Mouse (Mus musculus): Measurements from ENCODE around the gene Gprc5b. TPM values are rescaled to one million over a fixed set of nuclear protein-coding genes. Genes with fewer than 3 reads are reported as not detected.

Gene Gprc5b
- polyA plus RNA-seq, 1 experiment from 2014 or later = 1.5 TPM

DNA sequence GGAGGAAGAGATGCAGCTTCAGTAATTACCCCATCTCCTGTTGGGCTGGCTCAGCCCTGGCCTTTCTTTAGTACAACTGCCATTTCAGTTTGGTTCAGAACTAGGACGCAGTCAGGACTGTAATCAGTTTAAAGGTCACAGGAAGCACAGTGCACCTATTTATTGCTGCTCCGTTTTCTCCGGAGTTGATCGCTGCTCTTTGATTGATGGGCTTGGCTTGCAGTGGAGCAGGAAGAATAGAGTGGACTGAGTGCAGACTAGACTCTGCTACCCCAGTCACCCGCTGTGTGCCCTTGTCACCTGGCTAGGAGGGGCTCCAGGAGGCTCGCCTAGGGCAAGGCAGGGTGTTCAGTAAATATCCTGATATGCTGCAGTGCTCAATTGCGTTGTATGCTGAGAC, 51.8 kb downstream of the Gprc5b start:
- Histone ChIP-seq H3K9me3 (ENCODE audit: control insufficient read depth, low read length) (no peaks in the 10 kb centered on the region), H3K9ac (ENCODE audit: low read length) (no peak overlapping the region), H3K4me3 (ENCODE audit: low read depth, low read length) (no peak overlapping the region), H3K27ac (replicated peaks) (no peak overlapping the region; the same call in 1 of the 2 replicates), H3K36me3 (ENCODE audit: control insufficient read depth, insufficient read depth, low read length) (no peaks in the 10 kb centered on the region), H3K27me3 (ENCODE audit: control insufficient read depth, insufficient read depth, low read length) (no peaks in the 10 kb centered on the region), H3K4me2 (replicated peaks; ENCODE audit: low read depth) (no peak overlapping the region), H3K4me1 (replicated peaks; ENCODE audit: control insufficient read depth, insufficient read depth) (no peaks in the 10 kb centered on the region)
- 27% methylated on average over 7 of the region's 7 CpGs for WGBS
- TF ChIP-seq CTCF (IDR thresholded peaks at IDR 0.05; ENCODE audit: low read depth) (no peak), EP300 (optimal IDR thresholded peaks at IDR 0.05) (no peak)
- DNase-seq (ENCODE audit: low spot score) (peak; percentile 26), ATAC-seq (ENCODE audit: low FRiP score, low TSS enrichment) (peak; percentile 83; the same call in 1 of the 2 replicates)

DNA sequence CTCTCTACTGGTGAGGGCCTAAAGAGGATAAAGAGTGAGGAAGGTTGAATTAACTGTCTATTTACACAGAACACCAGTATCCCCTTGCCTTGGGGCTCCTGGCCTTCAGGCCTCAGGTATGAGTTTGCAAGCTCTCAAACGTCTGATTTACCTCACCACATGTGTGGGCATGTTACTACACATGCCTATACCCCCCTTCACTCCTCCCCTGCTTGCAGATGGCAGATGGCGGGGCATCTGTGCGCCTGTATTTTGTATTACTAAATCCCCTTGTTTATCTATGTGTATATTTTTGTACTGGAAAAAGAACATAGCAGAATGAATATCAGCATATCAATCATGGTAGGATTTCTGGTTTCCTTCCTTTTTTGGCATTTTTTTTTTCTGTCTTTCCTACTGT, 52.7 kb downstream of the Gprc5b start:
- WGBS = 52% methylated on average over 3 of the region's 3 CpGs
- no peaks in the 10 kb centered on the region for H3K9me3 ChIP-seq (ENCODE audit: control insufficient read depth, low read length)
- H3K27ac ChIP-seq (replicated peaks) = 0 out of 2 replicates have a peak overlapping the region, but pooled peaks have one; percentile 1
- H3K9ac ChIP-seq (ENCODE audit: low read length) = no peak overlapping the region
- no peaks in the 10 kb centered on the region for H3K4me1 ChIP-seq (replicated peaks; ENCODE audit: control insufficient read depth, insufficient read depth)
- DNase-seq (ENCODE audit: low spot score) = no peak
- H3K4me2 ChIP-seq (replicated peaks; ENCODE audit: low read depth) = no peak overlapping the region
- no peak for ATAC-seq (ENCODE audit: low FRiP score, low TSS enrichment)
- no peaks in the 10 kb centered on the region for H3K27me3 ChIP-seq (ENCODE audit: control insufficient read depth, insufficient read depth, low read length)
- H3K4me3 ChIP-seq (ENCODE audit: low read depth, low read length) = no peak overlapping the region
- no peaks in the 10 kb centered on the region for H3K36me3 ChIP-seq (ENCODE audit: control insufficient read depth, insufficient read depth, low read length)
- no peak for TF ChIP-seq EP300 (optimal IDR thresholded peaks at IDR 0.05)
- TF ChIP-seq CTCF (IDR thresholded peaks at IDR 0.05; ENCODE audit: low read depth) = no peak

DNA sequence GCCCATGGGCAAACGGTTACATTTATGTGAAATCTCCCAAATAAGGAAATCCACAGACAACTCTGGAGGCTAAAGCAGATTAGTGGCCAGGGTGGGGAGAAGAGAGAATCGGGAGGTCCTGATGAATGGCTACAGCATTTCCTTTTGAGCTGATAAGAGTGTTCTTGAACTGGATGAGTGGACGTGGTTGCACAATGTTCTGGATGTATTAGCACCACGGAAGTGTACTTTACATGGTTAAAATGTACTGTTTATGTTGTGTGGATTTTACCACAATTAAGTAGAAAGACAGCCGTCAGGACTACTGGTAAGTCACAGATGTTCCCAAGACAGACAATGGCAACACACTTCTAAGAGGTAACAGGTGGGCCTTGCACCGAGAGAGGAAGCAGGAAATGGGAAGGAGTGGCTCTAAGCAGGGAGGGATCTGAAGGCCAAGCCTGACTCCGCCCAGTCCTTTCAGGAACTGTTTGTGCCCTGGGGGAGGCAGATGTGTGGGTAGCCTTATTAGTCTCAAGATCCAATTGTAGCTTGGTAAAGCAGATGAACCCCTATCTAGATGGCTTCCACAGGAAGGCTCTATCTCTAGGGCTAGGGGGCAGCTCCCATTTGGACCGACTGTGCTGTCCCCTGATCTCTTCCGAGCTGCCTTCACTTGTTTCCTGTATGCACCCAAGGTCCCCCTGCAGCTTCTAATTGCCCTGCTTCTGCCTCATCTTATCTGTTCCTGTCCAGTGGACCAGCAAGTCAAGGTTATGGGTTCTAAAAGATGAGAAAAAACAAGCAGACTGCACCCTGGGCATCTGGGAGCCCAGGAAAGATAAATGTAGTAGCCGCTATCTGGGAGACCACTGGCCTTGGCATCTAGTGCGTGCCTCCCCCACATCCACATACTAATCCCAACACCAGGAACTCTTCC, 57.3 kb downstream of the Gprc5b start:
- H3K4me1 ChIP-seq (replicated peaks; ENCODE audit: control insufficient read depth, insufficient read depth) = no peaks in the 10 kb centered on the region
- H3K36me3 ChIP-seq (ENCODE audit: control insufficient read depth, insufficient read depth, low read length) = no peaks in the 10 kb centered on the region
- no peak overlapping the region; the same call in 1 of the 2 replicates for H3K27ac ChIP-seq (replicated peaks)
- H3K4me3 ChIP-seq (ENCODE audit: low read depth, low read length) = no peak overlapping the region
- 57% methylated on average over 11 of the region's 11 CpGs for WGBS
- ATAC-seq (ENCODE audit: low FRiP score, low TSS enrichment) (peak; percentile 71), DNase-seq (ENCODE audit: low spot score) (peak; percentile 48)
- H3K4me2 ChIP-seq (replicated peaks; ENCODE audit: low read depth) = no peak overlapping the region
- no peak overlapping the region for H3K9ac ChIP-seq (ENCODE audit: low read length)
- no peaks in the 10 kb centered on the region for H3K9me3 ChIP-seq (ENCODE audit: control insufficient read depth, low read length)
- H3K27me3 ChIP-seq (ENCODE audit: control insufficient read depth, insufficient read depth, low read length) = no peaks in the 10 kb centered on the region
- TF ChIP-seq EP300 (optimal IDR thresholded peaks at IDR 0.05) (no peak), CTCF (IDR thresholded peaks at IDR 0.05; ENCODE audit: low read depth) (no peak)

DNA sequence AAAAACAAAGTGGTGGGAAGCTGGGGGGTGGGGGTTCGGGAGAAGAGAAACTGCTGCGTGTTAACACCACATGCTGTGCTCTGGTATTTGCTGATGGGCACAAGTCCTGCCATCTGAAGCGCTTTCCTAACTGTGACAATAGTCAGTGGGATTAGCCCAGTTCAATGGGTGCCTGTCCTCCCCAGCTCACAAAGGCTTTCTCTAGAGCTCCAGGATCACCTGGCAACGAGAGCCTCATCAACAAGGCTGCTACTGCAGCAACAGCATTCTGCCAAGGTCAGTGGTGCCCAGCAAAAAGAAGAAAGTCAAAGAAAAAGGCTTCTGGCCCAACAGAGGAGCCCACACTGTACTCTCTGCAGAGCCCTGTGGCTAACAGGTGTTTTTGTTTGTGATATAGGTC, 58.2 kb downstream of the Gprc5b start:
- no peak overlapping the region for H3K27ac ChIP-seq (replicated peaks)
- no peaks in the 10 kb centered on the region for H3K4me1 ChIP-seq (replicated peaks; ENCODE audit: control insufficient read depth, insufficient read depth)
- H3K9me3 ChIP-seq (ENCODE audit: control insufficient read depth, low read length) = no peaks in the 10 kb centered on the region
- ATAC-seq (ENCODE audit: low FRiP score, low TSS enrichment) (no peak), DNase-seq (ENCODE audit: low spot score) (no peak)
- H3K4me3 ChIP-seq (ENCODE audit: low read depth, low read length) = no peak overlapping the region
- no peaks in the 10 kb centered on the region for H3K27me3 ChIP-seq (ENCODE audit: control insufficient read depth, insufficient read depth, low read length)
- no peak overlapping the region for H3K9ac ChIP-seq (ENCODE audit: low read length)
- TF ChIP-seq CTCF (IDR thresholded peaks at IDR 0.05; ENCODE audit: low read depth) (no peak), EP300 (optimal IDR thresholded peaks at IDR 0.05) (no peak)
- no peaks in the 10 kb centered on the region for H3K36me3 ChIP-seq (ENCODE audit: control insufficient read depth, insufficient read depth, low read length)
- 46% methylated on average over 4 of the region's 4 CpGs for WGBS
- H3K4me2 ChIP-seq (replicated peaks; ENCODE audit: low read depth) = no peak overlapping the region

DNA sequence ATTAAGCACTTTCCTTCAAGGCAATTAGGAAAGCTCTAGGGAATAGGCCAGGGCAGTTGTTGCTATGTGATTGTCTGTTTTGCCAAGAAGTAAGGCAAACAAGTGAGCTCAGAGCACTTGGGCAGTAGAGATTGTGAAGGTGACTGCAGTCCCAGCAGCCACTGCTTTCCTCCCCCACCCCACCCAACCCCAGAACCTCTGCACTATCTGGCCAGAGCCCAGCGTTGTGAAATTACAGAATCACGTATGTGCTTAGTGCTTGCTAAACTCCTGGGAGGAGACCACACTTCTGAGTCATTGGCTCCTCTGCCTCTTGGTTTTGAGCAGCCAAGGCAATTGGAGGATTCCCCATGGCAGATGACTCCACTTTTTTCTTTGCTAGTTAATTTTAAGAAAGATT, 59.7 kb downstream of the Gprc5b start:
- no peak overlapping the region for H3K9ac ChIP-seq (ENCODE audit: low read length)
- no peak for TF ChIP-seq EP300 (optimal IDR thresholded peaks at IDR 0.05)
- no peak for TF ChIP-seq CTCF (IDR thresholded peaks at IDR 0.05; ENCODE audit: low read depth)
- H3K4me2 ChIP-seq (replicated peaks; ENCODE audit: low read depth) = no peak overlapping the region
- H3K9me3 ChIP-seq (ENCODE audit: control insufficient read depth, low read length) = no peaks in the 10 kb centered on the region
- no peaks in the 10 kb centered on the region for H3K27me3 ChIP-seq (ENCODE audit: control insufficient read depth, insufficient read depth, low read length)
- peak; percentile 86 for DNase-seq (ENCODE audit: low spot score)
- 26% methylated on average over 2 of the region's 2 CpGs for WGBS
- peak; percentile 95 for ATAC-seq (ENCODE audit: low FRiP score, low TSS enrichment)
- H3K4me3 ChIP-seq (ENCODE audit: low read depth, low read length) = no peak overlapping the region
- H3K4me1 ChIP-seq (replicated peaks; ENCODE audit: control insufficient read depth, insufficient read depth) = peaks cover 4% of the 10 kb centered on the region; the same call in 1 of the 2 replicates
- no peaks in the 10 kb centered on the region for H3K36me3 ChIP-seq (ENCODE audit: control insufficient read depth, insufficient read depth, low read length)
- peak overlapping the region; percentile 71 for H3K27ac ChIP-seq (replicated peaks)

Data from stomach, postnatal 0 days (tissue).